Mouse (Mus musculus): ENCODE measurements around the gene Smyd3.
"Not testable (repeated sequence)": the region's sequence is repeated elsewhere in the genome, so short reads cannot be mapped to it uniquely, and the experiment has no call there.

Smyd3 gene

GRCm38 (mm10) chr1:179374987-179375386 lies 142.9 kb downstream of the Smyd3 start:
- no peak for DNase-seq (ENCODE audit: low read depth)

- DNase-seq (ENCODE audit: low read depth) = no peak
Observed at GRCm38 (mm10) chr1:179373911-179374310, 143.9 kb downstream of the Smyd3 start.

- DNase-seq (ENCODE audit: low read depth) = no peak
Observed at GRCm38 (mm10) chr1:179371191-179371590, 146.7 kb downstream of the Smyd3 start.

- no peak for DNase-seq (ENCODE audit: low read depth)
Observed at GRCm38 (mm10) chr1:179368426-179369010, 149.3 kb downstream of the Smyd3 start.

- DNase-seq (ENCODE audit: low read depth) = no peak
Observed at GRCm38 (mm10) chr1:179361481-179362466, 156.1 kb downstream of the Smyd3 start.

GRCm38 (mm10) chr1:179357111-179357510 lies 160.7 kb downstream of the Smyd3 start:
- no peak for DNase-seq (ENCODE audit: low read depth)

GRCm38 (mm10) chr1:179354250-179354649 lies 163.6 kb downstream of the Smyd3 start:
- DNase-seq (ENCODE audit: low read depth) = no peak

- DNase-seq (ENCODE audit: low read depth) = no peak
Observed at GRCm38 (mm10) chr1:179345318-179345925, 172.4 kb downstream of the Smyd3 start.

GRCm38 (mm10) chr1:179343426-179343825 lies 174.4 kb downstream of the Smyd3 start:
- DNase-seq (ENCODE audit: low read depth) = no peak

GRCm38 (mm10) chr1:179341589-179341988 lies 176.3 kb downstream of the Smyd3 start:
- DNase-seq (ENCODE audit: low read depth) = no peak

- no peak for DNase-seq (ENCODE audit: low read depth)
Observed at GRCm38 (mm10) chr1:179339066-179339465, 178.8 kb downstream of the Smyd3 start.

- no peak for DNase-seq (ENCODE audit: low read depth)
Observed at GRCm38 (mm10) chr1:179337529-179337928, 180.3 kb downstream of the Smyd3 start.

GRCm38 (mm10) chr1:179326965-179327308 lies 190.9 kb downstream of the Smyd3 start:
- DNase-seq (ENCODE audit: low read depth) = no peak

GRCm38 (mm10) chr1:179326262-179326964 lies 191.4 kb downstream of the Smyd3 start:
- no peak for DNase-seq (ENCODE audit: low read depth)

GRCm38 (mm10) chr1:179324271-179324670 lies 193.6 kb downstream of the Smyd3 start:
- DNase-seq (ENCODE audit: low read depth) = no peak

- no peak for DNase-seq (ENCODE audit: low read depth)
Observed at GRCm38 (mm10) chr1:179313618-179314017, 204.2 kb downstream of the Smyd3 start.

- DNase-seq (ENCODE audit: low read depth) = no peak
Observed at GRCm38 (mm10) chr1:179309487-179309886, 208.4 kb downstream of the Smyd3 start.

GRCm38 (mm10) chr1:179302446-179303230 lies 215.2 kb downstream of the Smyd3 start:
- DNase-seq (ENCODE audit: low read depth) = peak; percentile 12

GRCm38 (mm10) chr1:179295626-179296025 lies 222.2 kb downstream of the Smyd3 start:
- no peak for DNase-seq (ENCODE audit: low read depth)

GRCm38 (mm10) chr1:179293772-179294353 lies 224.0 kb downstream of the Smyd3 start:
- no peak for DNase-seq (ENCODE audit: low read depth)

GRCm38 (mm10) chr1:179290181-179290580 lies 227.7 kb downstream of the Smyd3 start:
- DNase-seq (ENCODE audit: low read depth) = not testable (repeated sequence)

All from naive thymus-derived CD4-positive, alpha-beta T cell, adult 2 months (primary cell).